Mouse (Mus musculus): ENCODE results near the gene Tdrkh.

DNA sequence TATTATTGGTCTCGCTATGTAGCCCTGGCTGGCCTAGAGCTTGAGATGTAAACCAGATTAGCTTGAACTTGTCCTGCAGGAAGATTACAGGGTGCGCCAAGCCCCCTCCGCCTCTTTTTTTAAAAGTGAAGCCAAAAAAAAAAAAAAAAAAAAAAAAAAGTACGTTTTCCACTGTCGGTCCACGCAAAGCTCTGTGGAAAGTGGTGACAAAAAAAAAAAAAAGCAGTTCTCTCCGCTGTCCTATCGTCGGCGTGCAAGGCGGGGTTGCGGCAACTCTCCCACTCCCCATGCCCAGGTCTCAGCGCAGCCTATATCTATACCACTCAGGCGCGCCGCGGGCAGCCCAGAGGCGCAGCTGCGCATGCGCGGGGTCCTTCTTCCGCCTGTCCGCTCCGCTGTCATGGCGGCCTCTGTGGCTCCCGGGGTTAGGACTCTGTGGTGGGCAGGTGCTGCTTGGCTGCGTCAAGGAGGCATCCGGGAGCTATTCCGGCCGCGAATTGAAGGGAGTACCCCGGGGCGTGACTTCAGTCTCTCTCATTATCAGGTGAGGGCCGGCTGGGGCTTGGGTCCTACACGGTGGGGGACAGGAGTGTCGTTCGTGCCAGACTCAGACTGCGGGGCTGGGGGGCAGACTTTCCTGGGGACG, 30.0 kb downstream of the Tdrkh start, which contains the start of gene Mrpl9:
- TF ChIP-seq POLR2A (IDR thresholded peaks at IDR 0.05; ENCODE audit: borderline replicate concordance, extremely low read depth, insufficient read depth, insufficient read length, poor library complexity, severe bottlenecking) (peak; percentile 85; the same call in 1 of the 2 replicates), CTCF (IDR thresholded peaks at IDR 0.05; ENCODE audit: borderline replicate concordance, extremely low read depth, insufficient read depth, insufficient read length) (no peak)
